Mouse (Mus musculus): ENCODE measurements around the gene Aldh1a3.

- TF ChIP-seq CTCF (IDR thresholded peaks at IDR 0.05; ENCODE audit: low read depth) (no peak), EP300 (IDR thresholded peaks at IDR 0.05; ENCODE audit: low read depth) (no peak)
Measured at GRCm38 (mm10) chr7:66387419-66387812, 39.9 kb downstream of the Aldh1a3 start.

Measured in heart, postnatal 0 days (tissue).